Mouse (Mus musculus) embryonic fibroblast, embryonic 13.5 days (primary cell): ENCODE data around the gene Pdhb.

Experiments
- CTCF ChIP-seq: IDR thresholded peaks from 2 replicates; pipeline ENCODE4 v1.5.1; 2011; ENCODE audit warnings: mild to moderate bottlenecking, control low read depth, low read length, moderate library complexity, borderline replicate concordance; ENCODE audit not compliant: insufficient read depth
- POLR2A ChIP-seq: IDR thresholded peaks from 2 replicates; pipeline ENCODE4 v1.6.1; 2011; ENCODE audit warnings: low read depth, mild to moderate bottlenecking, control low read depth, low read length, moderate library complexity

GRCm38 (mm10) chr14:8176251-8176650 is 3.4 kb upstream of the Pdhb start:
- TF ChIP-seq POLR2A (no peak), CTCF (no peak)
